Mouse (Mus musculus) small intestine, adult 2 months (tissue): ENCODE results near the gene Slc23a2.

Source experiments
- CTCF ChIP-seq: fragments of 200-500 bp; IDR thresholded peaks from 2 replicates; pipeline ENCODE4 v1.5.1; 2012; ENCODE audit warnings: low read depth, mild to moderate bottlenecking, control low read depth, inconsistent platforms, low read length, moderate library complexity, mixed read lengths; ENCODE audit not compliant: insufficient replicate concordance, insufficient read length; ENCODE audit errors: extremely low read depth
- POLR2A ChIP-seq: fragments of 200-500 bp; IDR thresholded peaks from 2 replicates; pipeline ENCODE4 v1.6.1; 2012; ENCODE audit warnings: low read depth, mild to moderate bottlenecking, control low read depth, inconsistent platforms, low read length, moderate library complexity

- no peak for TF ChIP-seq POLR2A
- TF ChIP-seq CTCF = no peak
Measured at GRCm38 (mm10) chr2:132093298-132093697, 51.6 kb downstream of the Slc23a2 start.
